Mouse (Mus musculus) retina, embryonic 14.5 days (tissue): ENCODE measurements around the gene Pgpep1.
A peak's percentile ranks its signal among the peaks of the same experiment; 100 is the strongest.

Source experiments
- DNase-seq: peaks from one replicate; pipeline ENCODE4 v3.0.0-alpha.2; 2015; ENCODE audit warnings: low spot score

Gene Pgpep1

GRCm38 (mm10) chr8:70608749-70609367, 51.3 kb downstream of the Pgpep1 start, which contains the start of gene Ssbp4:
TSS of gene Ssbp4 (minus strand) at chr8:70608872.
- DNase-seq, result no peak

- DNase-seq, result peak; percentile 57
Measured at GRCm38 (mm10) chr8:70607898-70608748, 52.1 kb downstream of the Pgpep1 start.

GRCm38 (mm10) chr8:70607603-70607897, 52.6 kb downstream of the Pgpep1 start:
- DNase-seq, result no peak

GRCm38 (mm10) chr8:70606780-70607602, 53.2 kb downstream of the Pgpep1 start:
- DNase-seq, result no peak

GRCm38 (mm10) chr8:70605871-70606779, 54.1 kb downstream of the Pgpep1 start:
- DNase-seq, result no peak

- DNase-seq, result no peak
Measured at GRCm38 (mm10) chr8:70604558-70604957, 55.6 kb downstream of the Pgpep1 start.

- DNase-seq, result no peak
Measured at GRCm38 (mm10) chr8:70602139-70602811, 57.9 kb downstream of the Pgpep1 start.

- peak; percentile 97 for DNase-seq
Measured at GRCm38 (mm10) chr8:70601271-70601649, 58.9 kb downstream of the Pgpep1 start.

- peak; percentile 63 for DNase-seq
Measured at GRCm38 (mm10) chr8:70600473-70601270, 59.5 kb downstream of the Pgpep1 start.

- no peak for DNase-seq
Measured at GRCm38 (mm10) chr8:70599507-70600290, 60.5 kb downstream of the Pgpep1 start.

GRCm38 (mm10) chr8:70598722-70599121, 61.5 kb downstream of the Pgpep1 start:
- DNase-seq, result peak; percentile 66

- DNase-seq, result peak; percentile 87
Measured at GRCm38 (mm10) chr8:70598283-70598682, 61.9 kb downstream of the Pgpep1 start.

GRCm38 (mm10) chr8:70597417-70598272, 62.5 kb downstream of the Pgpep1 start:
- DNase-seq, result no peak

GRCm38 (mm10) chr8:70596775-70597416, 63.3 kb downstream of the Pgpep1 start:
- no peak for DNase-seq
